Mouse (Mus musculus): Measurements from ENCODE around the gene Dpy30.
"Not testable (repeated sequence)": the region's sequence is repeated elsewhere in the genome, so short reads cannot be mapped to it uniquely, and the experiment has no call there.

The Dpy30 gene

DNA sequence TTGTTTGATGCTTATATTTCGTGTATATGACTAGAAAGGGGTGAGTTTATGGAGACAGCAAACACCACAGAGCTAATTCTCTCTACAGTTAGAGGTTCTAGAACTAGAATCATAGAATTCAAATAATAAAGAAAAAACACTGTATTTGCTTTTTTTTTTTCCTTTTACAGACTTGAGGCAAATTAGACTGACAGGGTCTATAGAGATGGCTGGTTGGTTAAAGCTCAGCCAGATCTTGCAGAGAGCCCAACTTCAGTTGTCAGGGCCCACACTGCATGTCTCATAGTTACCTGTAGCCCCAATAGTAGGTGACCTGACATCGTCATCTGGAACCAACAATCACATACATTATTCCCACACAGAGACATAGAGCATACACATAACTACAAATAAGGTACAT is at the start of gene Dpy30:
TSS of gene Dpy30 (minus strand) at position 101 of the 400 bp plus-strand sequence.
- DNase-seq = no peak

- no peak for DNase-seq
Observed at GRCm38 (mm10) chr17:74363592-74363991, 39.8 kb upstream of the Dpy30 start.

DNA sequence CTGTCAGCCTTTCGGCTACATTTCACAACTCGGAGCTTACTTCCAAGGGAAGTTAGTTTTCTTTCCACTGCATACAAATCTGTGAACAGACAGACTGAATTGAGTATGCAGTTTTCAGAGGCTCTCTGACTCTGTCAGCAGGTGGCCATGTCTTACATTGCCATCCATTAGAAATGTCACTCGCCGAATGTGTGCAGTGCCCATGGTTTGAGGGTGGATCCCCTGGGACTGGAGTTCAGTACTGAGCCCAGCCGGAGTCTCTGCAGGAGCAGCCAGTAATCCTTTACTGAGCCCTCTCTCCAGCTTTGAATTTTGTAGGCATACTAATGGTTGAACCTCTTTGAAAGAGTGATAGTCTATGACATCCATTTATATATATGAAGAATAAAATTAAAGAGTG is 17.4 kb upstream of the Dpy30 start:
- DNase-seq = no peak

GRCm38 (mm10) chr17:74338937-74339804 is 15.4 kb upstream of the Dpy30 start, which contains the start of gene Spast:
Spast (plus strand) TSS chr17:74338987.
- DNase-seq = peak; percentile 80 to 81

DNA sequence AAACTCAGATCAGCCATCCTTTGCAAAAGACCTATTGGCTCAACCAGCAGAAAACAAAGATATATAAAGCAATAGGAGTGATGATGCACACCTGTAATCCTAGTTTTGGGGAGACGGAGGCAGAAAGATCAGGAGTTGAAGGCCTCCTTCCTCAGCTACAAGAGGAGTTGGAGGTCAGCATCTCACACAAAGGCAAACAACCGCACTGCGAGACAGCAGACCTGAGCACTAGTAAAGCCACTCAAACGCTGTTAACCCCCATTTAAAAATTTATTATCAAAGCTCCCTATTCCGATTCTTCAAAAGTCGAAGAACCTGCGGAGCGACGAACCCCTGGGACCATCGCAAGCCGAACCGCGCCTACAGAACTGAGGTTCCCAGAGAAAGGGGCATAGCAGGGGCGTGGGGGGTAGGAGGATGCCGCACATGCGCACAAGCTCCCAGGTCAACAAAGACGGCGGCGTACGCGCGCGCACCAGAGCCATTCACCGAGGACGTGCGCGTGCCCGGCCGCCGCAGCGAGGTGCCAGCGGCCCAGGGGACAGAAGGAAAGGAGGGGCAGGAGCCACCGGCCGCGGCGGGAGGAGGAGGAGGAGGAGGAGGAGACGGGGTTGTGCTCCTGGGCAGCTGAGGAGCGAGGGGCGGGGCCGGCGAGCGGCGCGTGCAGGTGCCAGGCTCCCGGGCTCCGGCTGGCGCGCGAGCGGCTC is 14.6 kb upstream of the Dpy30 start:
- DNase-seq = peak; percentile 95 to 98

GRCm38 (mm10) chr17:74331049-74331676 is 7.4 kb upstream of the Dpy30 start:
- DNase-seq = no peak

DNA sequence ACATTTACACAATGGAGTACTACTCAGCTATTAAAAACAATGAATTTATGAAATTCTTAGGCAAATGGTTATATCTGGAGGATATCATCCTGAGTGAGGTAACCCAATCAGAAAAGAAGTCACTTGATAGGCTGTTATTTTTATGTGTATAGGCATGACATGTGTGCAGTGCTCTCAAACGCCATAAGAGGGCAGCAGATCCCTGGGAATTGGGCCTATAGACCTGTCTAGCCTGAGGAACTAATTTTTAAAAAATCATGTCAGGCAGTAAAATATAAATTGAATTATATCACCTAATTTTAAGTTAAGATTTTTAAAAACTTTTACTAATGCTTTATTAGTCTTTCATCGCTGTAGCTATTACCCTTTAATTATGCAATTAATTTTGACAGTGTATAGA is 4.4 kb upstream of the Dpy30 start:
- DNase-seq = peak; percentile 30 to 63

DNA sequence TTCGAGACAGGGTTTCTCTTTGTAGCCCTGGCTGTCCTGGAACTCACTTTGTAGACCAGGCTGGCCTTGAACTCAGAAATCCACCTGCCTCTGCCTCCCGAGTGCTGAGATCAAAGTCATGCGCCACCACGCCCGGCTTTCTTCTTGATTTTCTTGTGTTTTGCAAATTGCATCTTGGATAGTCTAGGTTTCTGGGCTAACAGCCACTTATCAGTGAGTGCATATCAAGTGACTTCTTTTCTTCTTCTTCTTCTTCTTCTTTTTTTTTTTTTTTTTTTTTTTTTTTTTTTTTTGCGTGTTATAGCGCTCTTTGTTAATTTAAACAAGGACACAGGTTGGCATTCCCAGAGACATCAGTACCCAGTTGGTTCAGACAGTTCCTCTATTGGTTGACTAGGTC is 3.5 kb upstream of the Dpy30 start:
- not testable (repeated sequence) for DNase-seq

DNA sequence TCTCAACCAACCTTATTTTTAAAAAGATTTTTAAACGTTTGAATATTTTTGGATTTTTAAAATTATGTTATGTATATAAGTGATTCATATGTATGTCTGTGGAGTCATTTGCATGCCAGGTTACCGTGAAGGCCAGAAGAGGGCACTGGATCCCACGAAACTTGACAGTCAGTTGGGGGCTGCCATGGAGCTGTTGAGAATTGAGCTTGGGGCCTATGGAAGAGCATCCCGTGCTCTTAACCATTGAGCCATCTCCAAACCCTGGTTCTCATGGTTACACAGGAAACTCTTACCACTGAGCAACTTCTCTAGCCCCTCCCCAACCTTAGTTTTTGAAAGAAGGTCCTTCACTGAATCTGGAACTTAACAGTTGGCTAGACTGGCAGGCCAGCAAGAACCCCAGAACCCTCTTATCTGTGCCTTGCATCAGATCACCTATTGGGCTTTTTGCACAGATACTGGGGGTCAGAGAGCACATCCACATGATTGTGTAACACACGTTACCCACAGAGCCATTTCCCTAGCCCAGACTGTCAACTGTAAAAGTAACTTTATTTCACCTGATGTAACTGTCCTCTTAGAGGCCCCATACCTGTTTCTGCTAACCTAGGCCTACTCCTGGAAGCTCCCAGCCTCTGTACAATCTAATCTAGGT is 1.2 kb downstream of the Dpy30 start:
- DNase-seq = peak in 1 of 2 experiments; percentile 36

- no peak for DNase-seq
Observed at GRCm38 (mm10) chr17:74318721-74319120, 5.0 kb downstream of the Dpy30 start.

- DNase-seq = peak; percentile 91 to 92
Observed at GRCm38 (mm10) chr17:74316309-74316863, 7.4 kb downstream of the Dpy30 start.

- no peak for DNase-seq
Observed at GRCm38 (mm10) chr17:74315445-74316308, 8.1 kb downstream of the Dpy30 start.

DNA sequence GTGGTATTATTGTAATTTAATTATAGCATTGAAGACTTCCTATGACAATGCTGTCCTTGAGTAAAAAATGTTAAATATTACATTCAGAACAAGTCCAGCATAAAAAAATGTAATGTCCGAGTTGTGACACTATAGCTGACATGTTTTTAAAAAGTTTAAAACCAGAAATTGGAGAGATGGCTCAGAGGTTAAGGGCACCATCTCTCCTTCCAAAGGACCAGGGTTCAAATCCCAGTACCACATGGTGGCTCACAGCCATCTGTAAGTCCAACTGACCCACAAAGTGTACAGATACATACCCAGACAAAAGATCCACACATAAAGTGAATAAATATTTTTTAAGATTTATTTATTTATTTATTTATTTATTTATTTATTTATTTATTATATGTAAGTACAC is 17.7 kb downstream of the Dpy30 start:
- DNase-seq = no peak

GRCm38 (mm10) chr17:74305616-74306015 is 18.1 kb downstream of the Dpy30 start:
- DNase-seq = no peak

- no peak for DNase-seq
Observed at GRCm38 (mm10) chr17:74304060-74304459, 19.7 kb downstream of the Dpy30 start.

DNA sequence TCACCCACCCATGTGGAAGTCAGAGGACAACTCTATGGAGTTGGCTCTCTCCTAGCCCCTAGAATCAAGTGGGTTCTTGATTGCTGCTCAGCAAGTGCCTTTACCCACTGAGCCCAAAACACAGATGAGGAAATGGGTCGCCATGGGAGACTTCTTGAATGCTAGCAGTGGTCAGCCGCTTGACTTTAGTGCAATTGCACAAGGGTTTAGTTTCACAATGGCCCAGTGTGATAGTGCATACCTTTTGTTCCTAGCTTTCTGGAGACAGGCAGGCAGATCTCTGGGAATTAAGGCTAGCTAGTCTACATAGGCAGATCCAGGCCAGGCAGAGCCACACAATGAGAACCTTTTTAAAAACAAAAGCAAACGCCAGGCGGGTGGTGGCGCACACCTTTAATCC is 23.7 kb downstream of the Dpy30 start:
- no peak for DNase-seq

DNA sequence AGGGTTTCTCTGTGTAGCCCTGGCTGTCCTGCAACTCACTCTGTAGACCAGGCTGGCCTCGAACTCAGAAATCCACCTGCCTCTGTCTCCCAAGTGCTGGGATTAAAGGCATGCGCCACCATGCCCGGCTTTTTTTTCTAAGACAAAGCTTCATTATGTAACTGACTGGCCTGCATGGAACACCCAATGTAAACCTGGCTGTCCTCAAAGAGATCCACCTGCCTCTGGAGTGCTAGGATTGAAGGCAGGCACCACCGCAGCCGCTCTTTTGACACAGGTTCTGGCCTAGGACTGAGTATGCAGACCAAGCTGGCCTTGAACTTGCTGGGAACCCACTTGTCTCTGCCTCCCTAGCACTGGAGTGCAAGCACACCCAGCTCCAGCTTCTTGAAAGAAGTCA is 26.8 kb downstream of the Dpy30 start:
- DNase-seq = not testable (repeated sequence)

GRCm38 (mm10) chr17:74296076-74296823 is 27.5 kb downstream of the Dpy30 start:
- no peak for DNase-seq

- peak in 1 of 2 experiments; percentile 84 for DNase-seq
Observed at GRCm38 (mm10) chr17:74295026-74295970, 28.4 kb downstream of the Dpy30 start, which contains the start of gene Memo1. Memo1 (minus strand) TSS chr17:74295521.
